Mouse (Mus musculus): ENCODE measurements around the gene Ccr5.
"Not testable (repeated sequence)": the region's sequence is repeated elsewhere in the genome, so short reads cannot be mapped to it uniquely, and the experiment has no call there.

The Ccr5 gene

DNA sequence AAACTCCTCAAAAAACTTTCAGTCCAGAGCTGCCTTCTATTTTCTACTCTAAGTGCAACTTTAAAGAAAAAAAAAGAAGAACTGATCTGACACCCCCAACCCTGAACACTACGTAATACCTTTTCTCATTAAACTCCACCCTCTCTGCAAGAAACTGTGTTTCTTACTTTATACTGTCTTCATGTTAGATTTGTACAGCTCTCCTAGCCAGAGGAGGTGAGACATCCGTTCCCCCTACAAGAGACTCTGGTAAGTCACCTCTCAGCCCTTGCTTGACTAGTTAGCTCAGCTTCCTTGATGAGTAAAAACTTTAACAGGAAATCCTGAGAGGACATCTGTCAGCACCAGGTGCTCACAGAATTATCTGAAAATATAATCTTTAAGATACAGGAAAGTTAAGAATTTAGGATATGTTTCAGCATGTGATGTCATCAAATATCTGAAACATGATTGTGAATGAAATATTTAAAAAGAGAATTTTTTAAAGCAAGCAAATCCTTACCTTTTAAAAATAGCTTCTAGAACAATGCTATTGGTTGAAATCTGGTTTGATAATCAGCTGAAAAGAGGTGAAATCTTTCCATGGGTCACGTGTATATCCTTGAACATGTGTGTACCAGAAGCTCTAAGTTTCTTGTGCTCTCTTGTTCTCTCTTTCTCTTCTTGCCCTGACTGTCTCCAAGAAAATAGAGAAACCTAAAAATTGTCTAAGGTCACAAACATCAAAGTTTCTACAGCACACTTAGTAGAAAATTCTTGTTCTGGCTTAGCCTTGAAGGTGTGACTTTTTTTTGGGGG is at the start of gene Ccr5:
TSS of gene Ccr5 (plus strand) at position 157 of the 798 bp plus-strand sequence.
- DNase-seq (ENCODE audit: inconsistent age in 2 of 2, low spot score in 1 of 2) = no peak

DNA sequence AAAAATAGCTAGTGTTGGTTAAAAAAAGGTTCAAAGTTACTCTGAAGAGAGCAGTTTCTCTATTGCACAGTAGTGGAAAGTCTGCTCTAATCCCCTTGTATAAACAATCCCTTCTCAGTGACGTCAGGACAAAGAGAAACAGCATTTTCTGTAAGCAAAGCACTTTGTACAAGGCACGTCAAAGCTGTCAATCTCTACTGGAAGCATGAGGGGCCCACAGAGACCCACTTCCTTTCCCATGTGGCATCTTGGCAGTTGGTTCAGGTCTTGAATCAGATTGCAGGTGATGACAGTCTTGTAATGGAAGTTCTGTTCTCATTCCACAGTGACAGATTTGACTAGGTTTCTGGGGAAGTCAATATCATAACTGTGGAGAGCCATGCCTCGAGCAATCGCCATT is 41.5 kb upstream of the Ccr5 start:
- DNase-seq (ENCODE audit: inconsistent age in 2 of 2, low spot score in 1 of 2) = no peak

DNA sequence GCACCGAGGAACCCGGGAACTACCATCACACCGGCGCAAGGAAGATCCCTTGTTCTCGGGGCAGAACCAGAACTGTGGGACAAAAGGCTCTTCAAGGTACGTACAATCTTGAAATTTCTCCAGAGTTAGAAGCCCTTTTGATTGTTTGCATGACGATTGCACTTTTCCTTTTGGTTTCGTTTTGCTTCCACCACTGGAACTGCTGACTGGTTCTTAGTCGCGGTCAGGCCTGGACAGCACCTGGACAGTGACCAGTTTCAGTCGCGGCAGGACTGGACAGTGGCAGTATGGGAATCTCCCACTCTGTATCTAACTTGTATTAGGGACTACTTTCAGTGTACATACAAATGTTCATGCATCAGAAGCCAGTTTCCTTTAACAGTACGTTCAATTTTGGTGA is 40.9 kb upstream of the Ccr5 start:
- DNase-seq (ENCODE audit: inconsistent age in 2 of 2, low spot score in 1 of 2) = not testable (repeated sequence)

DNA sequence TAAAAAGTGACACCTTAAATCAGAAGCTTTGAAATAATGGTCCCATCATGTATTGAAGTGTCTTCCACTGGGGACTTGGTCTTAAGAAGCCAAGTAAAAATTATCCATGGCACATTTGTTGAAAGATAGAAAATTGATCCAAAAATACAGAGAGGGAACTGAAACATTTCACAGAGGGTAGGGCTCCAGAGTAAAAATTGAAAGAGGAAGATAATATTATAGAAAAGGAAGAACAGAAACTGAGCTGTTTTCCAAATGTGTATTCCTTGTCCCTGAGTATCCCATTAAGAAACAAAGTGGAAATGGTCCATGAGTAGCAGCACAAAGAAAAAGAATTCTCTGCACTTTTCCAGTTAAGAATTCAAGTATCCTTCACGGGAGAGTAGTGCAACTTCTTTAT is 30.9 kb upstream of the Ccr5 start:
- DNase-seq (ENCODE audit: inconsistent age in 2 of 2, low spot score in 1 of 2) = no peak

DNA sequence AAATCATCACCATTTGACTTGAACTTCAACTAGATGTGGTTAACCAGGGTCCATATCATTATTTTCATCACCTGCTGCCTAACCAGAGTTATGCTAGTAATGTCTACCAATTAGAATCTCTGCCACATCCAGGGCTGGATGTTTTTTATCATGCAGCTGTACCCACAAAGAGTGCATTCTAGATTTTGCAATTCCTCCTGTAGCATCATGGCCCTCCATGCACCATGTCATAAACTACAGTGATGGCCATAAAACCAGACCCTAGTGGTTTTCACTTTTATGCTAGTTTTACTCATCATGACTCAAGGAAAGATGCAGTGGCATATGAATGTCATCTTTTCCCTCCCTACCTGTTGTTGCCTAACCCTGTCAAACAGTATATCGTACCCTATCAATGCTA is 22.2 kb upstream of the Ccr5 start:
- DNase-seq (ENCODE audit: inconsistent age in 2 of 2, low spot score in 1 of 2) = no peak

DNA sequence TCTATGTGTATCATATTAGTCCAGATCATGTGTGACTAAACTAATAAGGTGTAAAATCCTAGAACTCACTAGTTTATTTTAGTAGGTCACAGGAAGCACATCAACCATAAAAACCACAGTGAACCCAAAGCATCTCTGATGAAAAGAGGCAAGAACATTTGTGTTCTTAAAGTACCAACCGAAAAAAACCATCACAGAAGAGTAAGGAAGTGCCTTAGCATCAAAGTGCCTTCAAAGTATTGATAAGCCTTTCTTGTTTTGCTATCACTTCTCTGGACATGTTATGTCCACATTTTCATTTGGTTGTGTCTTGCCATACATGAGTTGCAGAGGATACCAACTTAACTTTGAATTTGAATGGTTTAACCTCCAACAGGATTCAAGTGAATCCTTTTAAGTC is 21.0 kb upstream of the Ccr5 start:
- DNase-seq (ENCODE audit: inconsistent age in 2 of 2, low spot score in 1 of 2) = no peak

DNA sequence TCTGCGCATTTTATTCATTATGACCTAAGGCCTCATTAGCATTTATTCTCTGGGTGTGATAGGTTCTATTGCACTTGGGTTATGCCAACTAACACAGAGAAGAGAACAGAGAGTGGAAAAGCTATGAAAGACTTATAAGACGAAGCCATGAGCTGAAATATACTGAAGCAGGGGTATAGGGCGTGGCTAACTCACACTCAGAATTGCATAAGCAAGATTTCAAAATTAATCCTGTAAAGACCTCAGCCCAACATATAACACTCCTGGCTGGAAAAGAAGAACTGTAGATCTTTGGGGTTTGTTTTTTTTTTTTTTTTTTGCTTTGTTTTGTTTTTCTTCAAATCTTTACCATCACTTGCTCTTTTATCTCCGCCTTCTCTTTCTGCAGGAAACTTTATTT is 19.6 kb upstream of the Ccr5 start, which contains the start of gene Ccr2:
TSS of gene Ccr2 (plus strand) at position 228 of the 400 bp plus-strand sequence.
- no peak for DNase-seq (ENCODE audit: inconsistent age in 2 of 2, low spot score in 1 of 2)

DNA sequence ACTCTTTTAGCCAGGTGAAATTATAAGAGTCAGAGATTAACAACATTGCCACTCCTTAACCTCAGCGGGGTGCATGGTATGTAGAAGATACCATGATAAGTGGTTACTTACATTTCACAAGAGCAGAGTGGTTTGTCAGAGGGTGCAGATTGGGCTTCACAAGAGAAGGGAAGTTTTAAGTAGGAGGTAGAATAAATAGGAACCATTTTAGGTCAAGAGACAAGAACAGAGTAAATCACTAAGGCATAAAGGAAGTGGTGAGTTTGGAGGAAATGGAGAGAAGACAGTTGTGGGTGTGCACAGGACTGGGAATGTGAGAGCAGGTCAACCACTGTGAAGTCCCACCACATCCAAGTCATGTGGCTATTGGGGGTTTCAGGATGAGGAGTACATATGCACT is 18.1 kb upstream of the Ccr5 start:
- no peak for DNase-seq (ENCODE audit: inconsistent age in 2 of 2, low spot score in 1 of 2)

DNA sequence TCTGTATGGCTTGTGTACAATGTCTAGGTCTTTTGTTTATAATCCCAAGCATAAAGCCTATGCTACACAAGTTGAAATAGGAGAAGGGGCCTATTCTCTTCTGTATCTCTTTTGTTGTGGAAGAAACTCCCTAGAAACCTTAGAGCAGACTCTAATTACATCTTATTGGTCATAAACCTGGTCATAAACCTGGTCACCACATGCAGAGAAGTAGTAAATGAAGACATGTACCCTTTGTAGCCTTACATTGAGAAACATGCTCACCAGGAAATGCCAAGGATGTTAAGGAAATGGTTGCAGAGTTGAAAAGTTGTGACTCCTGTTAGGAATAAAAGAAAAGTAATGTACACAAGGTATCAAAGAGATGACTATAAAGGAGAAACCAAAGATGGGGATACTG is 16.1 kb upstream of the Ccr5 start:
- DNase-seq (ENCODE audit: inconsistent age in 2 of 2, low spot score in 1 of 2) = no peak

DNA sequence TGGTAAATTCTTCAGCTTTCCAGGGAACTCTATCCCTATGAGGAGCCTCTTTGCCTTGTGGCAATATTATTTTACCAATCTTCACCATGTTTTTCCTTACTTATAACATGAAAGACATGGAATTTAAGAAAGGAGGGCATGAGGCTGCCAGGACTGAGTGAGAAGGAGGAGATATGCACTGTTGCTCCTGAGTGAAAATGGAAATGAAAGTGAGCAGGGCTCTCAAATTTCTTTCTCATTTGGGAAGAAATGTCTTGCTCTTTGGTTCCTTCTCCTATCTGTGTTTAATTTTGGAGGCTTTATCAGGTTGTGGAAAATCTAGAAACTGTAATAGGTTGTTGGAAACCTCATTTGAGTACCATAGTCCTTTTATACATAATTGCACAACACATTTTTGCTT is 14.1 kb upstream of the Ccr5 start:
- DNase-seq (ENCODE audit: inconsistent age in 2 of 2, low spot score in 1 of 2) = no peak

DNA sequence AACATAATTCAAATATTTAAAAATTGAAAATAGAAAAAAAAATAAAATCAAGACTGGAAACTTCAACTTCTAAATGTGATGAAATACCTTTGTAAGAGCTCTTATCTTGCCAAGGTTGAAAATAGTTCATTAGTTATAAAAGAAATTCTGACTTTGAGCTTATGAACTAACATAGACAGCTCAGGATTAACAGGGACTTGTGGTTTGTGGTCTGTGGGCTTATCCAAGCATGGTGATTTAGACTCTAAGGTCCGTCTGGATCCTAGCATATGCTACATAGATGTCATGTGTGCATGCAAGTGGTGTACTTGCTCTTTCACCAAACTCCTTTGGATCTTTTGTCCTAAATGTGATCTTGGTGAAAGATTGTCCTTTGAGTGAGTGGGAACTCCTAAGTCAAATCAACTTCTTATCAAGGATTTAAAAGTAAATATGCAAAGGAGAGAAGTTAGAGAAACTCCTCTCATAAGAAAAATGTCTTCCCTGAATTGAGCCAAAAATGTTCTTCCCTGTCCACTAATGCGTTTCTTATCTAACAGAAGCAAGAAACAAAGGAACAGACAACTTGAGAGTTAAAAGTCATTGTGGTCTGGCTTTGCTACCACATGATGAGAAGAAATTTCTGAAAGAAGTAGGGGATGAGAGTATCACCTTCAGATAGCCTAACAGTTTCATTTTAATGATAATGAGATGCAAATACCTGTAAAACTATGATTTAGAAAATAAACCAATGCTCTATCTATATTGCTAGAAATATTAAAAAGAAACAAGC is 12.8 kb upstream of the Ccr5 start:
- no peak for DNase-seq (ENCODE audit: inconsistent age in 2 of 2, low spot score in 1 of 2)

DNA sequence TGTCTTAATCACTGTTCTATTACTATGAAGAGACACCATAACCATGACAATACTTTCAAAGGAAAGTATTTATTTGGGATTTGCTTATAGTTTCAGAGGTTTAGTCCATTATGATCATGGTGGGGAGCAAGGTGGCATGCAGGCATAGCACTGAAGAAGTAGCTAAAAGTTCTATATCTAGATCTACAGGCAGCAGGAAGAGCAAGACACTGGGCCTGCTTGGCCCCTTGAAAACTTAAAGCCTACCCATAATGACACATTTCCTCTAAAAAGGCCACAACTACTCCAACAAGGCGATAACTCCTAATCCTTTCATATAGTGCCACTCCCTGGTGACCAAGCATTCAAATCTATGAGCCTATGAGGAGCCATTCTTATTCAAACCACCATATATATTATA is 9.3 kb upstream of the Ccr5 start:
- no peak for DNase-seq (ENCODE audit: inconsistent age in 2 of 2, low spot score in 1 of 2)

DNA sequence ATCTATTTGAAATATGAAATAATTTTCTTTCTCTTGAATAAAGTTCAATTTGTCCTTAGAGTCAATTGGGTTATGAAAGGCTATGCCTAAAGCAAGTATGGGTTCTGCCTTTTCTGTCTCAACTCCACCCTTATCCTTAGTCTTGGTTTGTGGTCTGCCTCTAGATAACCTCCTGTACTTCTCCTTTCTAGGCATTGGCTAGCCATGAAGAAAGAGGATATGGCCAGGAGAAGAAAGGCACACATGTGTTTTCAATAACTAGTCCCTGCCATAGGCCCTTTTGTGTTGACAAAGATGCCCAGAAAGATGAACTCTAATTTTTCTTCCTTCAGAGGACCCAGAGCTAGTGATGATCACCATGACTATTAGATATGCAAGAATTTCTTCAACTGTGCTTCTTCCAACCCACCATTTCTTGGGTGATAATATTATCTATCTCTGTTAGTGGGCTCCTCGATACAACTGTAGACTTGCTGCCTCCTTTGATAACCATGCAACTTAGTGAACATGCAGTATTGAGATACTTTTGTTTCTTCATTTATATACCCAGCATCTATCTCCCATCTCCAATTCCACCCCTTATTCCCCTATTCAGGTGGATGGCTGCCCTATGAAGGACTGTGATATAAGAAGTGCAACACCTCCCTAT is 8.6 kb upstream of the Ccr5 start:
- DNase-seq (ENCODE audit: inconsistent age in 2 of 2, low spot score in 1 of 2) = no peak

DNA sequence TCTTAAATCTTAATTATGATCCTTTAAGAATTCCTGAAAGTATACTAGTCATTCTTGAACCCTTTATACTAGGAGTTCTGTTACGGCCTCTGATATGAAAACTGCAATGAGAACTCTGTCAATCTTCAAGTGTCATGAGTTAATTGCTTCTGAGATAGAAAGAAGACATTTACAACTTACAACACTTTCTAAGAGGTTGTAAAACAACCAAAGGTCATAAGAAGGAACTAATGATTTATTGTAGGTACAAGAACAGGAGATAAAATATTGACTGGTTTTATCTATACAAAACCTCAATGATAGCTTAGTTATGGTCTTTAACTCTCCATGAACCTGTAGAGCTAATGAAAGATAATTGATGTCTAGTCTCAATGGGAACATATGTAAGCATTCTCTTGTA is 7.6 kb upstream of the Ccr5 start:
- no peak for DNase-seq (ENCODE audit: inconsistent age in 2 of 2, low spot score in 1 of 2)

DNA sequence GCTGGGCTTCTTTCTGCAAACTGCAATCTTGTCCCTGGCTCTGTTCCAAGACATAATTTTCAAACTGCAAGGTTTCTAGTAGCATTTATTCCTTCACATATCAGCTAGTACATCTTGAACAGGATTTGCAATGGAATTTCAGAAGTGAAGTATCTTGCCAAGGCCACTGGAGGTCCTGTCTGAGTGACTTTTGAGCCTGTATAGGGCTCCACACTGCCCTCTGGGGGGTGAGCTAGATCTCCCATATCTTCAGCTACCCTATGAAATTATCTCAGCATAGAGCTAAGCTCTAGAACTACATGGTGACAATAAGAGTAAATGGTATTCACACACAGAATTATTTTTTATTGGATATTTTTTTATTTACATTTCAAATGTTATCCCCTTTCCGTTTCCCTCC is 2.9 kb upstream of the Ccr5 start:
- DNase-seq (ENCODE audit: inconsistent age in 2 of 2, low spot score in 1 of 2) = peak in 1 of 2 experiments; percentile 34

DNA sequence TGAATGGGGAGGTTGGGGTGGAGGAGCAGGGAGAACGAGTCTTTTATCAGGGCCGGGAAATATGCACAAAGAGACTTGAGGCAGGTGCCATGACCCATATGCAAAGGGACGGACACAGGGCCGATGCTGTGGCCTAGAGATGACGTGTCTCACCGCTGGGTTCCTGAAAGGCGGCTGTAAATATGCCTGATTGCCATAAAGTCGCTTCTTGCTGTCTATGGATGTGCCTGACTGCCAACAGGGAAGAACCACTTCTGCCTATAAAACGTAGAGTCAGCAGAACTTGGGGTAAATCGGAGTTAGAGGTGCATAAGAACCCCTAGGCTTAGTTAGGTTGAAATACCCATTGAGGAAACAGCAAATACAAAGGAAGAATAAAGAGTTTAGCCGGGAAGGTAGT is 4.2 kb downstream of the Ccr5 start:
- peak in 1 of 2 experiments; percentile 38 for DNase-seq (ENCODE audit: inconsistent age in 2 of 2, low spot score in 1 of 2)

DNA sequence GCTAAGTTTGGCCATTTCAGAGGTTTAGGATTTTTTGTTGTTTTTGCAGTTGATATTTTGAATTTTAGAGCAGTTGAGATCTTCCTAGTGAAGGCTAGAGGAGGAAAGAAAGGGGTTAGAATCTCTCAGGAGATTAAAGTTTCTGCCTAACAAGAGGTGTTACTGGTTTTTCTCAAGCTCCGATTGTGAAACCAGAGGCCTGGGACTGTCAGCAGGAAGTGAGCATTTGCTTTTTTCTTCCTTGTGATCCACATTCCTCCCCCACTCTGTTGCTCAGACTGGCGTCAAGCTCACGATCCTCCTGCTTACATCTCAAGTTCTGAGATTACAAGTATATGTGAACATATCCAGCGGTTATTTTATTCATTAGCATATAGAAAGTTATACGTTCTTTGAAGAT is 5.0 kb downstream of the Ccr5 start:
- peak in 1 of 2 experiments; percentile 34 for DNase-seq (ENCODE audit: inconsistent age in 2 of 2, low spot score in 1 of 2)

DNA sequence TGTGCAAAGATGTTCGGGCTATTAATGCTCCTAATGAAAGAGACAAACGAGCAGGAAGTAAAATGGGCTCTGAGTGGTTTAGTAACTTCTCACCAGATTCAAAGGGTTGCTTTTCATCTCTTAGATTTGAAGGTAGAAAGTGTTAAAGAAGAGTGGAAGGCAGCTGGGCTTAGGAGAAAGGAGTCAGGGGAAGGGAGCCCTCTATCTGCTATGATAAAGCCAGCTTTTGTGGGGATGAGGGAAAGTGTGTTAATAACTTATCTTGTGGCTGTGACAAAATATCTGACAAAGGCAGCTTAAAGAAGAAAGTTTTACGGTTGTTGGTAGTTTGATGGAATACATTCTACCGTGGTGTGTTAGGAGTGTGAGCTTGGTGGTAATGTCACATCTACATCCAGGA is 6.1 kb downstream of the Ccr5 start:
- no peak for DNase-seq (ENCODE audit: inconsistent age in 2 of 2, low spot score in 1 of 2)

DNA sequence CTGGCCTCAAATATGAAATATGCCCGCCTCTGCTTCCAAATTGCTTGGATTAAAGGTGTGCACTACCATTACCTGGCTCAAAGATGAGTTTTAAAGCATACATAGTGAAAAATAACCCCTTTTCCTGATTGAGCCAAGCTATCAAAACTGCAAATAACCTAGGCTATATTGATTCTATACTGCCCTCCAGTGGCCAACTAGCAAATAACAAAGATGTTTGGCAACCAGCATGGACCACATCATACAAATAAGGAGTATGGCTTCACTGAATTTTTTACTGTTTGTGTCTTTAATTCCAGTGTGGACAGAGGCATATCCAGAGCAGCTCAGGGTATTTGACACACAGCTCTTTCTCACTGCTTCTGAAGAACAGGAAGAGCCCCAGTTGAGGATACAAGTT is 7.0 kb downstream of the Ccr5 start:
- peak in 1 of 2 experiments; percentile 79 for DNase-seq (ENCODE audit: inconsistent age in 2 of 2, low spot score in 1 of 2)

DNA sequence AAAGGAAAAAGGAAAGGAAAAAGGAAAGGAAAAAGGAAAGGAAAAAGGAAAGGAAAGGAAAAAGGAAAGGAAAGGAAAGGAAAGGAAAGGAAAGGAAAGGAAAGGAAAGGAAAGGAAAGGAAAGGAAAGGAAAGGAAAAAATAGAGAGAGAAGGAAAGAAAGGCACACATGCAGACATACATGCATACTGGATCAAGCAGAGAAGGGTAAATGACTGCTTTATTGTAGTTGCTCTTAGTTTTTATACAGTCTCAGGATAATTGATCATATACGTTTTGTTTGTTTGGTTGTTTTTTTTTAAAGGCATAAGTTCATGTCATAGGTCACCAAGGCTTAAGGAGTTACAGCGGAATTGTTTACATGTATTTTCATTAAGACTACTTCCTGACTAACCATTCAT is 11.6 kb downstream of the Ccr5 start:
- not testable (repeated sequence) for DNase-seq (ENCODE audit: inconsistent age in 2 of 2, low spot score in 1 of 2)

DNA sequence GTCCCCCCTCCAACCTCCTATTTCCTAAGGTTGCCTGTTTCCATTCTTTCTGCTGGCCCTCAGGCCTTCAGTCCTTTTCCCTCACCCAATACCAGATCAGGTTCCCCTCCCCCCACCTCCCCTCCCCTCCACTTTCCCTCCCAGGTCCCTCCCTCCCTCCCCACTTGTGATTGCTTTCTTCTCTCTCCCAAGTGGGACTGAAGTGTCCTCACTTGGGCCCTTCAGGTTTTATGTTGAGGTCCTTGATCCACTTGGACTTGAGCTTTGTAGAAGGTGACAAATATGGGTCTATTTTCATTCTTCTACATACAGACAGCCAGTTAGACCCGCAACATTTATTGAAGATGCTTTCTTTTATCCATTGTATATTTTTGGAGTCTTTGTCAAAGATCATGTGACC is 13.6 kb downstream of the Ccr5 start:
- DNase-seq (ENCODE audit: inconsistent age in 2 of 2, low spot score in 1 of 2) = not testable (repeated sequence)

DNA sequence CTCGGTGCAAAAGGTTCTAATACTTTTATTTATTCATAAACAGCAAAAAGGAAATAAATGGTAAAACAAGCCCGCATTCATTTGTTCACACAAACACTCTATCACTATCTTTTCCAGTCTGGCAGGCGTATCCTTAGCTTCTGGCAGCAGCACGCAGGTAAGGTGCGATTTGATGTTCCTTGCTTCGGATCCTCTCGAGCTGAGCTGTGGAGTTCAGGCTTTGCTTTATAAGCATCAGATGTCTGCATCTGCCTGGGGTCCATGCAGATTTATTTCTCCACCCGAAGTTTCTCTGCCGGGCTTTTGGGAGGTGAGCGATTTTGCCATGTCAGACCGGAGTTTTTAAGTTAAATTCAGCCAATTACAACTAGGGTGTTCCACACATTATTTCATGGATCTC is 16.3 kb downstream of the Ccr5 start:
- DNase-seq (ENCODE audit: inconsistent age in 2 of 2, low spot score in 1 of 2) = no peak
